Mouse (Mus musculus) erythroblast, embryonic 14.5 days (primary cell): Measurements from ENCODE around the gene Hist2h2ab.

ENCODE experiments used
- GATA1 ChIP-seq: IDR thresholded peaks from 2 replicates; pipeline ENCODE4 v1.6.1; 2012; ENCODE audit warnings: low read length, inconsistent platforms, mixed read lengths
- TAL1 ChIP-seq: IDR thresholded peaks from 3 replicates; pipeline ENCODE4 v1.6.1; 2012; ENCODE audit warnings: low read length, inconsistent platforms, mixed read lengths

GRCm38 (mm10) chr3:96263558-96264403, 44.1 kb downstream of the Hist2h2ab start:
- TF ChIP-seq GATA1 (no peak), TAL1 (no peak)
